Mouse (Mus musculus) gonadal fat pad, adult 2 months (tissue): ENCODE measurements around the gene Rnf43. TPM values are rescaled to one million over a fixed set of nuclear protein-coding genes. Genes with fewer than 3 reads are reported as not detected.

ENCODE experiments used
- DNase-seq: peaks from one replicate; pipeline ENCODE4 v3.0.0-alpha.2; 2012; ENCODE audit warnings: low read depth
- polyA plus RNA-seq: library from polyadenylated mRNA; depleted of rRNA; stranded (reverse); fragments of >200 nt; gene quantifications from 2 replicates; pipeline ENCODE4 v1.2.3, GENCODE M21; 2012

The Rnf43 gene
- polyA plus RNA-seq, 1 experiment: 15.9 TPM

DNA sequence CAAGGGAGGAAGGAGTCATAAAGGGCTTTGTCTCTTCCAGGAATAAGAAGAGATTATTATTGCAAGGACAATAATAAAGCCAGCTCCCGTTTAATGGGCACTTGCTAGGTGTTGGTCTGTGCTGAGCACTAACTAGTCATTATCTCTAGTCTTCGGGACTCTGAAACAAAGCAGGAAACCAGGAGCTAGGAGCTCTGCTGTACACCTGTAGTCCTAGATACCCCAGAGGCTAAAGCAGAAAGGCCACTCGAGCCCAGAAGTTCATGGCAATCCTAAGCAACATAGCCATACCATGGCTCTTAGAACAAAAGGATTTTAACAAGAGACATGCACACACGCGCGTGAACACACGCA lies 47.7 kb downstream of the Rnf43 start:
- DNase-seq: no peak

DNA sequence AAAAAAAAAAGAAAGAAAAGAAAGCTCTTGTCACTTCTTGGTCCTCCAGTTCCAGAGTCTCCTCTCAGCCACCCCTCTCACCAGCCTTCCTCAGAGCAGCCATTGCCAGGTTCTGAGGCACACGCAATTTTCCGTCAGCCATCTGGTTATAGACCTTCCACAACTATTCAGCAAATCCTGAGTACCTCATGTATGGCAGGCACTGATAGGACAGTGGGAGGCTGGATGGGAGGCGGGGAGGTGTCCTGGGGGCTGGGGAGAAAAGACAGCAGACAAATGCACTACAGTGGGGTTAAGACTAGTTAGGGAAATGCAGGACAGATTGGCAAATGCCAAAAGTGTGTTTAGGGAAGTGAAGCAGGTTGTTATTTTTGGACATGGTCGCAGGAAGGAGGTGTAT lies 49.7 kb downstream of the Rnf43 start:
- no peak for DNase-seq

DNA sequence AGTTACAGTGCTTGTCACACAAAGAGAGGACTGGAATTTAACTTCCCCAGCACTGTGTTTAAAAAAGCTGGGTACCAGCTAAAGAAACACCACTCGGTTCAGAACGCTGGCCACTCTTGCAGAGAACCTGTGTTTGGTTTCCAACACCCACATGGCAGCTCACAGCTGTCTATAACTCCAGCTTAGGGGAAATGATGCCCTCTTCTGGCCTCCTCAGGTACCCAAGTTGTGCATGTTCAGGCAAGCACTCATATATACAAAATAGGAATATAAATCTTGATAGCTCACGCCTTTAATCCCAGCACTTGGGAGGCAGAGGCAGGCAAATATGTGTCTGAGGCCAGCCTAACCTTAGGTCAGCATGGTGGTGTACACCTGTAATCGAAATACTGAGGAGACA lies 53.5 kb downstream of the Rnf43 start:
- DNase-seq: no peak

DNA sequence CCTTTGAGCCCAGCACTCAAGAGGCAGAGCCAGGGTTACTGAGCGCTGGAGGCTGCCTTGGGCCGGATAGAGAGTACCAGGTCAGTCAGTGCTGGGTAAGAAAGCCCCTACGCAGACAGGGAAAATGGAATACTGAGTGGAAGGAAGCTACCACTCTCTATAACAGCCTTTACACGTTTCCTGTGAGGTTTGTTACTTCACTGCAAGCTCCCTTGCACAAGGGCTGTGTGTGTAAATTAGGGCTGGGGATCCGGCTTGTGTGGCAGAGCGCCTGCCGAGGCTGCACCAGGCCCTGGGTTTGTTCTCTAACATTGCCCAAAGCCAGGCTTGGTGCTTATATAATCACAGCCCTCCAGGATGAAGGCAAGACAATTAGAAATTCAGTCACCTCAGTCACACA lies 57.0 kb downstream of the Rnf43 start:
- DNase-seq: no peak

DNA sequence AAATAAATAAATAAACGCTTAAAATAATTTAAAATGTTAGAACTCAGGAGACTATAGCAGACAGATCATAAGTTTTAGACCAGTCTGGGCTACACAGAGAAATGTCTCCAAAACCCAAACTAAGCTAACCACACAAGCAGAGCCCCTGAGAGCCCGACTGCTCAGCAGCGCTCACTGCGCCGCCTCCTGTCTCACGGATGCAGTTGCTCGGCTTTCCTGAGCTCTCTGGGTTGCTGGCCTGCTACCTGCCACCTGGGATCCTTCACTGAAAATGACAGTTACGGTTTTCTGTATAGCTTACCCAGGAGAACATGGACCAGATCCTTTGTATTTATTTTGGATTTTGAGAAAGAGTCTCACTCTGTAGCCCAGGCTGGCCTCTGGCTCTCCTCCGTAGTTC lies 57.8 kb downstream of the Rnf43 start:
- no peak for DNase-seq

DNA sequence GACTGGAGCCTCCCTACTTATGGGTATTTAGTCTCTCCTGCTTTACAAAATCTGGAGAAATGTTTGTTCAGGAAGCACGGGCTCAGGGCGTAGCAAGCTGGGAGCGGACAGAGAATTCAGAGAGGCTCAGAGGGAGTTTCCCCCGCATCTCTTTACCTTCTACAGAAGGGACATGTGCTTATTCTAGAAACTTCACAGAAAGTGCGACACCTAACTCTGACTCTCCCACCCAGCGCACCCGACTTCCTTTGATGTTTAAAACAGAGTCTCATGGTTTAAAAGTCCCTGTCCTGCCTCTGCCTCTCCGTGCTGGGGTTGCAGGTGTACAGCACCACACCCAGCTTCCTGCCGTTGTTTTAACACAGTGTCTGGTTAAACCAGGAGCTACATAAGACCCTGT lies 58.3 kb downstream of the Rnf43 start:
- DNase-seq: no peak

DNA sequence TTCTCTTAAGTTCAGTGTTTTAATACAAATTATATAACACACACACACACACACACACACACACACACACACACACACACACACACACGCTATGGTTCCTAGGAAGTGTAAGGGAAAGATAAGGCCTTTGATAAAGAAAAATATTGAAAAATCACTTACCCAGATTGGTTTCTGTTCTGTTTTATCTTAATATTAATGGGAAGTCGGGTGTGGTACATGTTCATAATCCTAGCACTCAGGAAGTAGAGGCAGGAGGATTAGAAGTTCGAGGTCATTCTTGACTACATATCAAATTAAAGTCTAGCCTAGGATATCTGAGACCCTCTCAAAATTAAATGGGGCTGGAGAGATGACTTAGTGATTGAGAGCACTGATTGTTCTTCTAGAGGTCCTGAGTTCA lies 59.6 kb downstream of the Rnf43 start:
- DNase-seq: no peak

DNA sequence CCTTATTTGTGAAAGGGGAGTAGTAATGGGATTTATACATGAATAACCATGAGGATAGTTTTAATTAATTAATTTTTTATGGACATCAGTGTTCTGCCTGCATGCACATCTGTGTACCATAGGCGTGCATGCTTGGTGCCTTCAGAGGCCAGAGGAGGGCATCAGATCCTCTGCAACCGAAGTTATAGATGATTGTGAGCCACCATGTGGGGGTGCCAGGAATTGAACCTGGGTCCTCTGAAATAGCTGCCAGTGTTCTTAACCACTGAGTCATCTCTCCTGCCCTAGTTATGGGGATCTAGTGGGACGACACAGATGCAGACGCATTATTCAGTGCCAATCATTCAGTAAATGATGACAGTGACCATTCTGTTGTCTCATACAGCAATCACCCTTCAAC lies 60.4 kb downstream of the Rnf43 start:
- DNase-seq: no peak

DNA sequence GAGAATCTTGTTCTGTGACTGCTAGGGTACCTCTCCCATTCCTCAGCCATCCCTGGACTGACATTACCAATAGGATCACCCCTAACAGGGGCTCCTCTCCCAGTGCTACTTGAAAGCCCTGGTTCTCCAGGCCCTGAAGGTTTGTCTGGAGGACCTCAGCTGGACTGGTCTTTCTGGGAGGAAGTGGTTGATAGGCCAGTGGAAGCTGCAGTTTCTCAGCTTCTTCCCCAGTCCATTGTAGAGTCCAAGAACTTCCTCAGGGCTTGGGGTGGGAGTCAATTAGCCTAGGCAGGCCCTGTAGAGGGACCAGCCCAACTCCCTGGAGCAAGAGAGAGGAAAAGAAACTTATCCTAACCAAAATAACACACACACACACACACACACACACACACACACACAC lies 63.0 kb downstream of the Rnf43 start:
- DNase-seq: no peak

DNA sequence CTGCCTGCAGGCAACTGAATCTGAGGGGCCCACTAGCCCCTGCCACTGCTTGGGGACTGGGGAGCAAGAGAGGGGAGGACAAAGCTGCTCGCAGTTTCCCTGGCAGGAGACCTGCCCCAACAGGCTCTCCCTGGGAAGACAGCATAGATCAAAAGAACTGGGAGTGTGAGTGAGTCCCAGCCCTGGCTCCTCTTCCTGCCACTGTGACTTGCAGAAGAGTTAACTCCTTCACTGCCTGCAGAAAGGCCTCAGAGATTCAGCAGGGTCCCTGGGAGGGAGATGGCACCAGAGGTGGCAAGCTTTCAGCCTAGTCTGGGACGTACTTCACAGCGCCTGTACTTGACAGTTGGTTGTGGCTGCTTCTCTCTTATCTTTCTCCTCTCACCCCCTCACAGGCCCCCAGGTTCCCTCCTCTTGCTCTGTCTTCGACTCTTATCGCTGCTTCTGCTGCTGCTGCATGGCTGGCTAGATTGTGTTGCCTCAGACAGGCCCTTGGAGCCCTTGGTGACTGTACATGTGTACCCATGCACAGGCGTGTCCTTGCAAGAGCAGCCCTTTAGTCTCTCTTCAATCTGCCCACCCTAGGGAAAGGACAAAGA lies 63.5 kb downstream of the Rnf43 start:
- no peak for DNase-seq

DNA sequence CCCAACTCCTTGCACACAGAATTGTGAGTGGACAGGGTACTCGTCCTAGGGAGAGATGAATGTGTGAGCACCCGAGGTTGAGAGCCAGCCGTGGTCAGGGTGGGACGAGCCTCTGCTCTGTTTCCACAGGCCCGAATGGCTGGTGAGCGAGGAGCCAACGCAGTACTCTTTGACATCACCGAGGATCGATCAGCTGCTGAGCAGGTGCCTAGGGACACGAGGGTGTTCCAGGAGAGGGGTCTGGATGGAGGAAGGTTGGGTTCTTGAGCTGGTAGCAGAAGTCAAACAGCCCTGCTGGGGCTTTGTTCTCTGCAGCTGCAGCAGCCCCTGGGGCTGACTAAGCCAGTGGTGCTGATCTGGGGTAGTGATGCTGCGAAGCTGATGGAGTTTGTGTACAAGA lies 64.5 kb downstream of the Rnf43 start:
- DNase-seq: no peak

DNA sequence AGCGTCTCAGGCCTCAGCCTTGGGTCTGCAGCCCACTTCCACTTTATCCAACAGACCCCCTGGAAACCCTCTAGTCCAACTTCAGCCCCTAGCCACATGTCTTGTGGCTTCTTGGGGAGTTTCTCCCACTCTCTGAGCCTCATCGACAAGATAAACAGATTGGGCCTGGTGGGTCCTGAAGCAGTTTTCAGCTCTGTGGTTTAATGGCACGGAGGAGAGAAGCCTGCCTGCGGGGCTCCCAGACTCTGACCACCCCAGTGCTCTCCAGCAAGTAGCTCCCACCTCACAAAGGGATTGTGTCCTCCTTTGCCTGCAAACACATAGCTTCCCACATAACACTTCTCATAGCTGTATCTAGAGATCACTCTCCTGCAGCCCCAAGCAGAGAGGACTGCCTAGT lies 64.9 kb downstream of the Rnf43 start:
- no peak for DNase-seq

DNA sequence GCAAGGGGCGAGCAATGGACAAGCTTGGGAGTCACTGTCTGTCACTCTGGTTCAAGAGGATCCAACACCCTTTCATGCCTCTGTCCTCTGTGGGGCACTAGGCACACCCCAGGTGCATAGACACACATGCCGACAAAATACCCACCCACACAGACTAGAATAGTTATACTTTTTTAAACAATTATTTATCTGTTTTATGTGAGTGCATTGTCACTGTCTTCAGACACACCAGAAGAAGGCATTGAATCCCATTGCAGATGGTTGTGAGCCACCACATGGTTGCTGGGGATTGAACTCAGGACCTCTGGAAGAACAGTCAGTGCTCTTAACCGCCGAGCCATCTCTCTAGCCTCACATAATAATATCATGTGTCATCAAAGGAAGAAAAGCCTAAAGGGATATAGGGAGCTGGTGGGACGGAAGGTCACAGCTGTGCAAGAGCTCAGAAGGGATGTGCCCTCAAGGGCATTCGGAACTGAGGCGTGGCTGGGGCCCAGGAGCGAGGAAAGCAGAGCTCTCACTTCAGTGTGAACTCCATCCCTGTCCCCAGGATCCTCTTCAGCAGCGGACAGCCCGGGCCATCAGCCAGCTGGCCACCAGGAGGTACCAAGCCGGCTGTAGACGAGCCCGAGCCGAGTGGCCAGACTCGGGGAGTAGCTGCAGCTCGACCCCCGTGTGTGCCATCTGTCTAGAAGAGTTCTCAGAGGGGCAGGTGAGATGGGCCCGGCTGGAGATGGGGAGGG lies 66.5 kb downstream of the Rnf43 start:
- DNase-seq: no peak

DNA sequence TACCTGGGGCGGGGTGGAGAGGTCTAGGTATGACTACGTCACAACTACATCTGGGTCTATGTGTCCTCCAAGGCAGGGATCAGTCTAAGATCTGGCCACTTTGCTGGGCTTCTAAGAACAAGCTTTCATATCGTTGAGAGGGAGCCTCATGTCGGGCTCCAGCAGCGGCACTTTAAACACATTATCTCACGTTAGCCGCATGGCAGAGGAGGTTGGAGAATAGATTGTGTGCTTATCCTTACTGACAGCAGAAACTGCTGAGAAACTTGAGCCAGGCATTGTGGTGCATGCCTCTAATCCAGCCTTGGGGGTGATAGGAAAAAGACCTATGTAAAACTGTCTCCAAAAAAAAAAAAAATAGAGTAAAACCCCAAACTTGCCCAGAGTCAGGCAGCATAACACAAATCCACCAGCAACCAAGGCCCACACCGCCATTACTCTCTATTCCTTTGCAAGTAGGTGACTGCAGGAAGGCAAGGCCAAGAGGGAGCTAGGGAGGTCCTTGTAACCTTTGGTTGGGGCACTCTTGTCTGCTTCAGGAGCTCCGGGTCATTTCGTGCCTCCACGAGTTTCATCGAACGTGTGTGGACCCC lies 67.2 kb downstream of the Rnf43 start:
- no peak for DNase-seq

DNA sequence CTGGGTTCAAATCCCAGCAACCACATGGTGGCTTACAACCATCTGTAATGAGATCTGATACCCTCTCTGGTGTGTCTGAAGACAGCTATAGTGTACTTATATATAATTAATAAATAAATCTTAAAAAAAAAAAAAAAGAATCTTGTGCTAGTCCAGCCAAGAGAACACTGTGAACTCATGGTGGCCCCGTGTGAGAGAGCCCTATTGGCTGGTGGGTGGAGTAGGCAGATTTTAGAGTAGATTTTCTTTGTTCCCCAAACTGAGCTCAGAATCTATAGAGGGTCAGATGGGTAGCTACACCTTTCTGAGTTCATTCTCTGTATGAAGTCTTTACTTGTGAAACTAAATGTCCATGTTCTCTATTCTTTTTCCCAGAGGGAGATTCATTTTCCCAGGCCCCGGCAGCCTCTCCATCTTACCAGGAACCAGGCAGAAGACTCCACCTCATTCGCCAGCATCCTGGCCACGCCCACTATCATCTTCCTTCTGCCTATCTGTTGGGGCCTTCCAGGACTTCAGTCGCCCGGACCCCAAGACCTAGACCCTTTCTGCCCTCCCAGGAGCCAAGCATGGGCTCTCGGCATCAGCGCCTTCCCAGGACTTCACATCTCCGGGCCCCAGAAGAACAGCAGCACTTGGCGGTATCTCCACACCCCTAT lies 68.3 kb downstream of the Rnf43 start:
- no peak for DNase-seq

DNA sequence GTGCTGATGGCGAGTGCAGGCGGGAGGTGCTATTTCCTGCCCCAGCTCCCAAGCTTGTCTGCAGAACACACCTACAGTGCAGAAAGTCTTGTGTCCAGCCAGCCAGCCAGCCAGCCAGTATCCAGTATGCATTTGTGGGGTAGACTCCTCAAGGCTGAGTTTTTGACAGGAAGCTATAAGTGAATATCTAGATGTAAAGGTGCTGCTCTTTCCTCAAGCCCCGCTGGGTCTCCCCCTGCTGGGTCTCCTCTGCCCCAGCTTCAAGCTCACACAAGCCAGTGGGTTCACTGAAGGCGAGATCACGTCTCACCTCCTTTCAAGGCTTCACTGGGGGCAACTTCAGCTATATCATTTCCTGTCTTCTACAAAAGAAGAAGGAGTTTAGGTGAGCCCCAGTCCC lies 71.8 kb downstream of the Rnf43 start:
- DNase-seq: no peak

DNA sequence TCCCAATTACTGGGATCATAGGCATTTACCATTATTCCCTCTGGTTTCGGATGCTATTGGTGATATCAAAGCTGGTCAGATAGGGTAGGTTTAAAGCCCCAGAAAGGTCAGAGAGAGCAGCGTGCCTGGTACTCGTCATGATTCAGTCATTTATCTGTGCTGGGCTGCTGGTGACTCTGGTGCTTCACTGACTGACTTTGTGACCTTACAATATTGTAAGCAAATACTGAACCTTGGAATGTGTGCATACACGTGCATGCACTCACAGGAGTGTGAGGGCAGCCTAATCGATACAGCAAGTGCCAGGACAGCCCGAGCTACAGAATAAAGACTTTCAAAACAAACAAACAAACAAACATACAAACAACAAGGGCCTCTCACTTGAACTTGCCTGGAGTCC lies 73.2 kb downstream of the Rnf43 start:
- DNase-seq: no peak

DNA sequence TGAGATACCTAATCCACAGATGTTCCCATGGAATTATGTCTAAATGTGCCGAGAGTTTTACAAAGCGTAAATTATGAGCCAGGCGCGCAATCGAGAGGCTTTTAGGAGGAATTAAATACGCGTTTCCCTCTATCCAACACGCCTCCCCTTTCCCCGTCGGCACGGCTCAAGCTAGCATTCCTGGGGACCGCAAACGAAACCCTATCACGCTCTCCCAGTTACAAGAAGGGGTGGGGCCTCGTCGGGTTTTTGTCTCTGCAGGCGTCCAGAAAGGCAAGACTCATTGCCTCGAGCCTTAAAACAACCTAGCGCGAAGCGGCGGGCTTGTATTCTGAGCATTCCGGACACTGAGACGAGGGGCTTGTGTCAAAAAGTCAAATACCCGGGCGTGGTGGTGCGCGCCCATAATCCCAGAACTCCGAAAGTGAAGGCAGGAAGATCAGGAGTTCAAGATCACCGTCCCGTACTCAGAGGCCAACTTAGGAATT lies 74.2 kb downstream of the Rnf43 start:
- DNase-seq: no peak

DNA sequence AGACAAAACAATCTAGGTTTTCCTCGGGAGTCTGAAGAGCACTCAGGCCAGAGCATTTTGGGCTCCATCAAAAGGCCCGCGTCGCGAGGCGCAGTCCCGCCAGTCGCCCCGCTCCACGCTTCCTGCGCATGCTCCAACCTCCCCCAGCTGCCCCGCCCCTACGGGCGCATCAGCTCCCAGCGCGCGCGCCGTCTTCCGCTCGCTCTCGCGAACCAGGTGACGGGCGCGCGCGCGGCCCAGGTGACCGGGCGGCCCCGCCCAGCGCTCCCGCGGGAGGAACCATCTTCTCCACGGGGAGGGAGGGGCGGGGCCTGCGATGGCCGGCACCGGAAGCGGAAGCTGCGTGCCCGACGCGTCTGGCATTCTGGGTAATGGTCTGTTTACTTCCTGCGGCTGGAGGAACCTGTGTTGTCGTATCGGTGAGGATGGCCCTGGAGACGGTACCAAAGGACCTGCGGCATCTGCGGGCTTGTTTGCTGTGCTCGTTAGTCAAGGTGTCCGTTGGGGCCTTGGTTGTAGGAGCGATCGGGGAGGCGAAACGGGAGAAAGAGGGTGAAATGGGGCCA lies 74.7 kb downstream of the Rnf43 start, which contains the start of gene Supt4a:
Supt4a (plus strand) TSS at position 378 of the 566 bp plus-strand sequence.
- DNase-seq: peak; percentile 62

DNA sequence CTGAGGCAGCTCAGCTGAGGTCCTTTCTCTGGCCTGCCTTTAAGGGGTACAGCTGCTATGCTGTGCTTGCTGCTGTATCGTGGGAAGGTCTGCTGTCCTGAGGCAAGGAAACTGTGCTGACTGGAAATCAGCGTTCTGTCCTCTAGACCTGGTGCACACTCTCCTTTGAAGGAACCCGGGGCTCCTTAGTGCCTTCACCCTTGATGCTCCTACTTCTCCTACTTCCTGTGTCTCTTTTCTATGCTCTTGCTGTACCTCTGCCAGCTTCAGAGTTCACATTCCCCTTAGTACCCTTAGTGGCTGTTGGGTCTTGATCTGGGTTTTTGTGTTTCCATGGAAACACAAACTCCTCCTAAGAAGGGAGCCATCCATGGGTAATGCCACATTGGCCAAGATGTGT lies 81.2 kb downstream of the Rnf43 start:
- no peak for DNase-seq

DNA sequence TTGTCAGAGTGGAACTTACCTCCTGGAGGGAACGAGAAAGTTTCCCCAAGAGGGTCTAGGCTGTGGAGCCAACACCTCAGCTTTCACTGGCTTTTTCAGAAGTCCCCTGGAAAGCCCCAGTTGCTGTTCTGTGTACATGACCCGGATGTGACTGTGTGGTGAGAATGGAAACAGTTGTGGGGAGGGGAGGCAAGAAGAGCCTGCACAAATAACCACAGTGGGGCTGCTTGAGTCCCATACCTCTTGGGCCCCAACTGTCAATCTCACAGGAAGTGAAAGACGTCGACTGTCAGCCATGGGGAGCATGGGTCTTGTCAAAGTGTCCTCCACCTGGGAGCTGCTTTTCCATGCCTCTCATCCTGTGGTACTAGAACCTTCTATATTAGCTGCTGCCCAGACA lies 82.4 kb downstream of the Rnf43 start:
- no peak for DNase-seq
